Mouse (Mus musculus) myocyte (in vitro differentiated cells): ENCODE measurements around the gene Gm17571. TPM values are rescaled to one million over a fixed set of nuclear protein-coding genes. Genes with fewer than 3 reads are reported as not detected.
A peak's percentile ranks its signal among the peaks of the same experiment; 100 is the strongest.

Source experiments
- H3K27me3 ChIP-seq: one replicate; pipeline ENCODE4 v1.6.1; 2011; ENCODE audit not compliant: control insufficient read depth, insufficient read depth, insufficient read length
- H3K36me3 ChIP-seq: one replicate; pipeline ENCODE4 v1.6.1; 2011; ENCODE audit not compliant: control insufficient read depth, insufficient read depth
- H3K4me2 ChIP-seq: one replicate; pipeline ENCODE4 v1.6.1; 2011; ENCODE audit warnings: low read depth, control low read depth
- H3K4me3 ChIP-seq: one replicate; pipeline ENCODE4 v1.5.1; 2011; ENCODE audit warnings: mild to moderate bottlenecking, control low read depth, moderate library complexity
- H3K79me2 ChIP-seq: one replicate; pipeline ENCODE4 v1.6.1; 2011; ENCODE audit not compliant: control insufficient read depth, insufficient read depth
- H3ac ChIP-seq: one replicate; pipeline ENCODE4 v1.6.1; 2011; ENCODE audit not compliant: control insufficient read depth, insufficient read length
- CEBPB ChIP-seq: IDR thresholded peaks from 2 replicates; pipeline ENCODE4 v1.6.1; 2011; ENCODE audit warnings: mild to moderate bottlenecking, moderate library complexity; ENCODE audit not compliant: poor library complexity, insufficient read depth, severe bottlenecking
- E2F4 ChIP-seq: IDR thresholded peaks from one replicate; pipeline ENCODE4 v1.6.1; 2011; ENCODE audit warnings: mild to moderate bottlenecking, control low read depth, moderate library complexity; ENCODE audit not compliant: insufficient read depth
- MAX ChIP-seq: IDR thresholded peaks from one replicate; pipeline ENCODE4 v1.6.1; 2011; ENCODE audit warnings: low read depth, mild to moderate bottlenecking, control low read depth
- MYOD1 ChIP-seq, 3 experiments: IDR thresholded peaks; one replicate each; pipeline ENCODE4 v1.6.1; 2011; ENCODE audit warnings: control low read depth in 2 of 3, low read depth in 2 of 3, mild to moderate bottlenecking in 2 of 3, moderate library complexity in 1 of 3; ENCODE audit not compliant: insufficient read length in 2 of 3, control insufficient read depth in 1 of 3
- MYOG ChIP-seq, 3 experiments: IDR thresholded peaks; one replicate each; pipeline ENCODE4 v1.6.1; 2011; ENCODE audit warnings: control low read depth in 2 of 3, low read depth in 2 of 3, mild to moderate bottlenecking in 2 of 3; ENCODE audit not compliant: insufficient read length in 2 of 3, control insufficient read depth in 1 of 3, insufficient read depth in 1 of 3
- POLR2A ChIP-seq: IDR thresholded peaks from one replicate; pipeline ENCODE4 v1.6.1; 2011; ENCODE audit warnings: low read depth, mild to moderate bottlenecking, control low read depth, moderate library complexity; ENCODE audit not compliant: insufficient read length
- POLR2AphosphoS2 ChIP-seq: IDR thresholded peaks from one replicate; pipeline ENCODE4 v1.6.1; 2011; ENCODE audit warnings: low read depth, control low read depth; ENCODE audit not compliant: insufficient read length
- REST ChIP-seq: IDR thresholded peaks from one replicate; pipeline ENCODE4 v1.6.1; 2011; ENCODE audit warnings: mild to moderate bottlenecking, control low read depth, moderate library complexity; ENCODE audit not compliant: insufficient read depth, insufficient read length
- SRF ChIP-seq: IDR thresholded peaks from one replicate; pipeline ENCODE4 v1.6.1; 2011; ENCODE audit warnings: low read depth; ENCODE audit not compliant: control insufficient read depth, insufficient read length
- TCF12 ChIP-seq: IDR thresholded peaks from one replicate; pipeline ENCODE4 v1.6.1; 2011; ENCODE audit warnings: mild to moderate bottlenecking, control low read depth; ENCODE audit not compliant: poor library complexity, insufficient read depth, severe bottlenecking
- TCF3 ChIP-seq: IDR thresholded peaks from one replicate; pipeline ENCODE4 v1.6.1; 2011; ENCODE audit warnings: low read depth, control low read depth; ENCODE audit not compliant: insufficient read length
- USF1 ChIP-seq: IDR thresholded peaks from one replicate; pipeline ENCODE4 v1.6.1; 2011; ENCODE audit warnings: low read depth, mild to moderate bottlenecking, control low read depth, moderate library complexity
- polyA plus RNA-seq: library from polyadenylated mRNA; unstranded; fragments of >200 nt; fragmentation: generic; extraction: Trizol; gene quantifications from one replicate; pipeline ENCODE4 v1.2.1, GENCODE M21; 2012; ENCODE audit warnings: missing spikeins

Gene Gm17571
- polyA plus RNA-seq, 1 experiment: not detected

GRCm38 (mm10) chr9:13448716-13449115 lies 2.2 kb upstream of the Gm17571 start:
- TF ChIP-seq E2F4 (no peak), POLR2A (no peak), MYOD1 (IDR thresholded peaks at IDR 0.05; ENCODE audit: control insufficient read depth in 1 of 3, insufficient read length in 2 of 3, low read depth in 2 of 3) (no peak), TCF12 (no peak), USF1 (no peak)
- no peak overlapping the region for H3K4me3 ChIP-seq
- H3K36me3 ChIP-seq: no peaks in the 10 kb centered on the region
- H3K4me2 ChIP-seq: no peak overlapping the region
- no peaks in the 10 kb centered on the region for H3K79me2 ChIP-seq
- no peak overlapping the region for H3ac ChIP-seq
- H3K27me3 ChIP-seq: no peaks in the 10 kb centered on the region

GRCm38 (mm10) chr9:13446236-13446635 lies 317 bp downstream of the Gm17571 start:
- Histone ChIP-seq H3K79me2 (no peaks in the 10 kb centered on the region), H3ac (no peak overlapping the region), H3K27me3 (no peaks in the 10 kb centered on the region), H3K36me3 (no peaks in the 10 kb centered on the region), H3K4me3 (no peak overlapping the region), H3K4me2 (no peak overlapping the region)
- TF ChIP-seq POLR2AphosphoS2 (no peak), SRF (no peak), MYOD1 (IDR thresholded peaks at IDR 0.05; ENCODE audit: control insufficient read depth in 1 of 3, insufficient read length in 2 of 3, low read depth in 2 of 3) (no peak), MAX (no peak), CEBPB (no peak), POLR2A (no peak), MYOG (IDR thresholded peaks at IDR 0.05; ENCODE audit: control insufficient read depth in 1 of 3, insufficient read depth in 1 of 3, insufficient read length in 2 of 3, low read depth in 2 of 3) (no peak), E2F4 (no peak), USF1 (no peak), TCF3 (no peak), REST (no peak), TCF12 (no peak)

GRCm38 (mm10) chr9:13443484-13444211 lies 2.9 kb downstream of the Gm17571 start:
- H3K79me2 ChIP-seq: no peaks in the 10 kb centered on the region
- no peak overlapping the region for H3K4me2 ChIP-seq
- H3K36me3 ChIP-seq: no peaks in the 10 kb centered on the region
- H3K4me3 ChIP-seq: no peak overlapping the region
- TF ChIP-seq USF1 (no peak), SRF (no peak), MAX (no peak), E2F4 (no peak), MYOD1 (IDR thresholded peaks at IDR 0.05; ENCODE audit: control insufficient read depth in 1 of 3, insufficient read length in 2 of 3, low read depth in 2 of 3) (no peak), TCF3 (no peak), REST (no peak), CEBPB (no peak), MYOG (IDR thresholded peaks at IDR 0.05; ENCODE audit: control insufficient read depth in 1 of 3, insufficient read depth in 1 of 3, insufficient read length in 2 of 3, low read depth in 2 of 3) (no peak), POLR2A (no peak), TCF12 (no peak), POLR2AphosphoS2 (no peak)
- H3K27me3 ChIP-seq: no peaks in the 10 kb centered on the region
- no peak overlapping the region for H3ac ChIP-seq

GRCm38 (mm10) chr9:13442012-13442735 lies 4.4 kb downstream of the Gm17571 start:
- Histone ChIP-seq H3K36me3 (no peaks in the 10 kb centered on the region), H3K79me2 (no peaks in the 10 kb centered on the region), H3K4me2 (peak overlapping the region; percentile 90), H3K27me3 (no peaks in the 10 kb centered on the region), H3K4me3 (no peak overlapping the region), H3ac (no peak overlapping the region)
- TF ChIP-seq E2F4 (no peak), USF1 (no peak), CEBPB (no peak), MYOD1 (IDR thresholded peaks at IDR 0.05; ENCODE audit: control insufficient read depth in 1 of 3, insufficient read length in 2 of 3, low read depth in 2 of 3) (no peak), TCF3 (no peak), MAX (no peak), POLR2A (no peak), MYOG (IDR thresholded peaks at IDR 0.05; ENCODE audit: control insufficient read depth in 1 of 3, insufficient read depth in 1 of 3, insufficient read length in 2 of 3, low read depth in 2 of 3) (no peak), TCF12 (no peak), POLR2AphosphoS2 (no peak), REST (no peak), SRF (no peak)

GRCm38 (mm10) chr9:13440911-13441310 lies 5.6 kb downstream of the Gm17571 start:
- Histone ChIP-seq H3K4me3 (no peak overlapping the region), H3ac (no peak overlapping the region), H3K4me2 (no peak overlapping the region), H3K79me2 (no peaks in the 10 kb centered on the region), H3K36me3 (no peaks in the 10 kb centered on the region), H3K27me3 (no peaks in the 10 kb centered on the region)
- TF ChIP-seq MYOG (IDR thresholded peaks at IDR 0.05; ENCODE audit: control insufficient read depth in 1 of 3, insufficient read depth in 1 of 3, insufficient read length in 2 of 3, low read depth in 2 of 3) (no peak), MYOD1 (IDR thresholded peaks at IDR 0.05; ENCODE audit: control insufficient read depth in 1 of 3, insufficient read length in 2 of 3, low read depth in 2 of 3) (no peak), MAX (no peak), USF1 (no peak), TCF12 (no peak), CEBPB (no peak), REST (no peak), E2F4 (no peak), TCF3 (no peak), SRF (no peak), POLR2AphosphoS2 (no peak), POLR2A (no peak)
